Mouse (Mus musculus): ENCODE data around the gene Tmem184b. TPM values are rescaled to one million over a fixed set of nuclear protein-coding genes. Genes with fewer than 3 reads are reported as not detected.

The Tmem184b gene
- polyA plus RNA-seq, 1 experiment from 2014 or later = 77.2 TPM

GRCm38 (mm10) chr15:79353690-79354305, 49.6 kb downstream of the Tmem184b start:
- no peak for ATAC-seq (ENCODE audit: insufficient number of reproducible peaks, low FRiP score)
- Histone ChIP-seq H3K36me3 (no peaks in the 10 kb centered on the region), H3K4me1 (replicated peaks) (peaks cover 47% of the 10 kb centered on the region), H3K4me3 (no peak overlapping the region), H3K27me3 (replicated peaks) (no peaks in the 10 kb centered on the region), H3K9ac (no peak overlapping the region), H3K27ac (ENCODE audit: poor library complexity, severe bottlenecking) (no peak overlapping the region), H3K4me2 (no peak overlapping the region), H3K9me3 (replicated peaks) (no peaks in the 10 kb centered on the region)
- WGBS = 75% methylated on average over 5 of the region's 5 CpGs

GRCm38 (mm10) chr15:79352479-79352878, 50.9 kb downstream of the Tmem184b start:
- Histone ChIP-seq H3K9me3 (replicated peaks) (no peaks in the 10 kb centered on the region), H3K36me3 (no peaks in the 10 kb centered on the region), H3K27ac (ENCODE audit: poor library complexity, severe bottlenecking) (no peak overlapping the region), H3K4me3 (no peak overlapping the region), H3K27me3 (replicated peaks) (no peaks in the 10 kb centered on the region), H3K4me1 (replicated peaks) (peaks cover 44% of the 10 kb centered on the region), H3K4me2 (no peak overlapping the region), H3K9ac (no peak overlapping the region)
- ATAC-seq (ENCODE audit: insufficient number of reproducible peaks, low FRiP score) = no peak
- WGBS = 66% methylated on average over 6 of the region's 6 CpGs

GRCm38 (mm10) chr15:79351331-79351767, 52.0 kb downstream of the Tmem184b start:
- Histone ChIP-seq H3K9ac (peak overlapping the region; percentile 6; the same call in 1 of the 2 replicates), H3K27me3 (replicated peaks) (no peaks in the 10 kb centered on the region), H3K36me3 (no peaks in the 10 kb centered on the region), H3K4me1 (replicated peaks) (peaks cover 32% of the 10 kb centered on the region), H3K4me3 (no peak overlapping the region), H3K9me3 (replicated peaks) (no peaks in the 10 kb centered on the region), H3K4me2 (peak overlapping the region; percentile 31), H3K27ac (ENCODE audit: poor library complexity, severe bottlenecking) (peak overlapping the region; percentile 49)
- WGBS = 17% methylated on average over 15 of the region's 15 CpGs
- ATAC-seq (ENCODE audit: insufficient number of reproducible peaks, low FRiP score) = no peak; the same call in 1 of the 2 replicates

- H3K4me1 ChIP-seq (replicated peaks) = peaks cover 29% of the 10 kb centered on the region
- H3K27ac ChIP-seq (ENCODE audit: poor library complexity, severe bottlenecking) = peak overlapping the region; percentile 49; the same call in 1 of the 2 replicates
- H3K4me2 ChIP-seq = peak overlapping the region; percentile 31; the same call in 1 of the 2 replicates
- H3K9me3 ChIP-seq (replicated peaks) = no peaks in the 10 kb centered on the region
- ATAC-seq (ENCODE audit: insufficient number of reproducible peaks, low FRiP score) = no peak
- no peaks in the 10 kb centered on the region for H3K27me3 ChIP-seq (replicated peaks)
- WGBS = 89% methylated on average over 4 of the region's 4 CpGs
- H3K36me3 ChIP-seq = no peaks in the 10 kb centered on the region
- H3K9ac ChIP-seq = peak overlapping the region; percentile 6; the same call in 1 of the 2 replicates
- H3K4me3 ChIP-seq = no peak overlapping the region
Measured at GRCm38 (mm10) chr15:79350866-79351265, 52.5 kb downstream of the Tmem184b start.

GRCm38 (mm10) chr15:79348651-79349050, 54.7 kb downstream of the Tmem184b start:
- Histone ChIP-seq H3K27me3 (replicated peaks) (no peaks in the 10 kb centered on the region), H3K36me3 (no peaks in the 10 kb centered on the region), H3K4me1 (replicated peaks) (peaks cover 29% of the 10 kb centered on the region), H3K9me3 (replicated peaks) (no peaks in the 10 kb centered on the region), H3K27ac (ENCODE audit: poor library complexity, severe bottlenecking) (peak overlapping the region; percentile 94), H3K4me3 (peak overlapping the region; percentile 66), H3K4me2 (peak overlapping the region; percentile 82), H3K9ac (peak overlapping the region; percentile 83)
- WGBS = 65% methylated on average over 8 of the region's 8 CpGs
- no peak for ATAC-seq (ENCODE audit: insufficient number of reproducible peaks, low FRiP score)

GRCm38 (mm10) chr15:79347845-79348506, 55.4 kb downstream of the Tmem184b start:
- Histone ChIP-seq H3K27ac (ENCODE audit: poor library complexity, severe bottlenecking) (peak overlapping the region; percentile 94), H3K36me3 (no peaks in the 10 kb centered on the region), H3K9ac (peak overlapping the region; percentile 83), H3K27me3 (replicated peaks) (no peaks in the 10 kb centered on the region), H3K9me3 (replicated peaks) (no peaks in the 10 kb centered on the region), H3K4me2 (peak overlapping the region; percentile 82), H3K4me3 (peak overlapping the region; percentile 66), H3K4me1 (replicated peaks) (peaks cover 29% of the 10 kb centered on the region)
- WGBS = 1% methylated on average over 43 of the region's 46 CpGs
- peak; percentile 90 for ATAC-seq (ENCODE audit: insufficient number of reproducible peaks, low FRiP score)

- WGBS = under 1% methylated on average over 61 of the region's 61 CpGs
- peak overlapping the region; percentile 83 for H3K9ac ChIP-seq
- H3K27me3 ChIP-seq (replicated peaks) = no peaks in the 10 kb centered on the region
Measured at GRCm38 (mm10) chr15:79347165-79347844, 56.1 kb downstream of the Tmem184b start.

GRCm38 (mm10) chr15:79346051-79346793, 57.1 kb downstream of the Tmem184b start, which contains the start of gene Maff:
Gene Maff, plus strand, starts transcription at chr15:79346621.
- Histone ChIP-seq H3K9me3 (replicated peaks) (0 out of 2 replicates have a peak, but pooled peaks cover 4% of the 10 kb centered on the region), H3K27ac (ENCODE audit: poor library complexity, severe bottlenecking) (peak within 1 kb of the TSS; percentile 94), H3K36me3 (no peaks in the 10 kb centered on the region), H3K27me3 (replicated peaks) (no peaks in the 10 kb centered on the region), H3K4me2 (peak within 1 kb of the TSS; percentile 82), H3K9ac (peak within 1 kb of the TSS; percentile 83), H3K4me3 (peak within 1 kb of the TSS; percentile 66), H3K4me1 (replicated peaks) (peaks cover 19% of the 10 kb centered on the region)
- WGBS = 48% methylated on average over 8 of the region's 8 CpGs
- no peak for ATAC-seq (ENCODE audit: insufficient number of reproducible peaks, low FRiP score)

More at GRCm38 (mm10) chr15:79347165-79347844, 56.1 kb downstream of the Tmem184b start:
- H3K4me3 ChIP-seq = peak overlapping the region; percentile 66
- peaks cover 30% of the 10 kb centered on the region for H3K4me1 ChIP-seq (replicated peaks)
- H3K4me2 ChIP-seq = peak overlapping the region; percentile 82
- ATAC-seq (ENCODE audit: insufficient number of reproducible peaks, low FRiP score) = peak; percentile 87
- peak overlapping the region; percentile 94 for H3K27ac ChIP-seq (ENCODE audit: poor library complexity, severe bottlenecking)
- H3K36me3 ChIP-seq = no peaks in the 10 kb centered on the region
- H3K9me3 ChIP-seq (replicated peaks) = no peaks in the 10 kb centered on the region

- 74% methylated on average over 4 of the region's 4 CpGs for WGBS
- Histone ChIP-seq H3K27me3 (replicated peaks) (no peaks in the 10 kb centered on the region), H3K4me1 (replicated peaks) (peaks cover 15% of the 10 kb centered on the region), H3K9me3 (replicated peaks) (0 out of 2 replicates have a peak, but pooled peaks cover 4% of the 10 kb centered on the region), H3K9ac (no peak overlapping the region), H3K27ac (ENCODE audit: poor library complexity, severe bottlenecking) (no peak overlapping the region), H3K4me2 (no peak overlapping the region), H3K4me3 (no peak overlapping the region), H3K36me3 (no peaks in the 10 kb centered on the region)
- no peak for ATAC-seq (ENCODE audit: insufficient number of reproducible peaks, low FRiP score)
Measured at GRCm38 (mm10) chr15:79344627-79345026, 58.7 kb downstream of the Tmem184b start.

GRCm38 (mm10) chr15:79342641-79343337, 60.6 kb downstream of the Tmem184b start:
- no peak for ATAC-seq (ENCODE audit: insufficient number of reproducible peaks, low FRiP score)
- Histone ChIP-seq H3K4me1 (replicated peaks) (peaks cover 4% of the 10 kb centered on the region; the same call in 1 of the 2 replicates), H3K4me2 (no peak overlapping the region), H3K36me3 (no peaks in the 10 kb centered on the region), H3K9me3 (replicated peaks) (0 out of 2 replicates have a peak, but pooled peaks cover 4% of the 10 kb centered on the region), H3K4me3 (no peak overlapping the region), H3K27ac (ENCODE audit: poor library complexity, severe bottlenecking) (no peak overlapping the region), H3K27me3 (replicated peaks) (no peaks in the 10 kb centered on the region), H3K9ac (no peak overlapping the region)
- 64% methylated on average over 6 of the region's 6 CpGs for WGBS

Data from heart, embryonic 12.5 days (tissue).